ENCODE assay signal across 21 mouse cellular contexts in the genomic region with DNA sequence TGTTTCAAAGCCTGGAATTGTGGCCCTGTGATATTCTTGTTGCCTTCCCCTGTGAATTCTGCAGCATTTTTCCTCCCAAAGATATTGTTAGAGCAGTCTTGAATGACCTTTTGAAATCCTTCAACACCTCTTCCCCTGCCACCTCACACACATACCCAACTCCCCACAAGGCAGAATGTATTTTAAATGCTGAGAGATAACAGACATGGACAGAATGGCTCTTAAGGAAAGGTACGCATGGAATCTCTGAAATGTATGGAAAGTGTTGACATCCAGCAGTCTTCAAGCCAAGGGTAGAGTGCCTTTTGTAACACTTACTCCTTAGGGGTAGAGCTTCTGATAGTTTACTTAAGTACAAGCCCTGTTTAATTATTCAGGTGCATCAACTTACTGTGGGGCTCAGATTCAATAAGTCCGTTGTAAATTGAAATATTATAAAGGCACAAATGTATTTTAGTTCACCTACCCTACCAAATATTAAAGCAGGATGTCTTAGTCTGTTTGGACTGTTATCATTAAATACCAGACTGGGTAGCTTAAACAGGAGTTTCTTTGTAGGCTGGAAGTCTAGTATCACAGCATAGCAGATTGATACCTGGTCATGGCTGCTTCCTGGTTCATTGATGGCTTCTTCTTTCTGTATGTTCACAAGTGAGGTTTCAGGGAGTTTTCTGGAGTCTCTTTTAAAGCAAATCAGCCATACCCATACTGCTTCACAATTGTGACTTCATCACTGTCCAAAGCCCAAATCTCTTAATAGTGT.
DNase-seq lines count a peak whose midpoint lies in the region; ATAC-seq and TF ChIP-seq lines count a peak whose summit lies in the region.
"Had no signal": no experiment of that assay in that cellular context is flagged by ENCODE, and none has a peak within 500 bp of the region (broad histone marks: within the 10 kb centered on the region; RNA-seq: fewer than 3 reads in every experiment).

No protein-coding gene starts in this region.

- peak overlapping the region; percentile 78 for H3K27ac ChIP-seq in heart, embryonic 13.5 days (replicated peaks)
- no peak overlapping the region for H3K27ac ChIP-seq in MEL (ENCODE audit: control insufficient read depth, low read depth, low read length)
- no peak overlapping the region for H3K27ac ChIP-seq in intestine, embryonic 16.5 days (ENCODE audit: low read length)
- H3K27ac ChIP-seq: embryonic facial prominence, embryonic 13.5 days; forebrain, embryonic 12.5 days; hindbrain, embryonic 13.5 days; hindbrain, postnatal 0 days had no signal

- no peaks in the 10 kb centered on the region for H3K27me3 ChIP-seq in heart, embryonic 13.5 days (replicated peaks)
- no peaks in the 10 kb centered on the region for H3K27me3 ChIP-seq in MEL (ENCODE audit: control insufficient read depth in 1 of 2, insufficient read depth in 2 of 2, low read length in 2 of 2)
- no peaks in the 10 kb centered on the region for H3K27me3 ChIP-seq in intestine, embryonic 16.5 days (replicated peaks; ENCODE audit: control insufficient read depth, insufficient read depth, low read length)
- H3K27me3 ChIP-seq: embryonic facial prominence, embryonic 13.5 days; forebrain, embryonic 12.5 days; hindbrain, embryonic 13.5 days had no signal

- intact Hi-C loops in heart, postnatal 36 days (cut with DNase I), result no loop called here

- 33% methylated on average over 2 of the region's 2 CpGs for WGBS in heart, embryonic 13.5 days
- WGBS in intestine, embryonic 16.5 days, result 86% methylated on average over 2 of the region's 2 CpGs

- TF ChIP-seq RAD21 in MEL (IDR thresholded peaks at IDR 0.05; ENCODE audit: low read depth, low read length), result no peak

- peaks cover 57% of the 10 kb centered on the region for H3K4me1 ChIP-seq in heart, embryonic 13.5 days
- H3K4me1 ChIP-seq in MEL (ENCODE audit: control insufficient read depth in 1 of 2, insufficient read depth in 2 of 2, low read length in 2 of 2), result peaks cover 1 to 2% of the 10 kb centered on the region in 2 experiments; a peak in 2 of 4 replicates
- H3K4me1 ChIP-seq in intestine, embryonic 16.5 days (ENCODE audit: control insufficient read depth, insufficient read depth, low read length), result no peaks in the 10 kb centered on the region
- H3K4me1 ChIP-seq: embryonic facial prominence, embryonic 13.5 days; forebrain, embryonic 12.5 days; hindbrain, embryonic 13.5 days had no signal

- DNase-seq in heart, adult 11 months, result peak; percentile 13
- no peak for DNase-seq in heart, postnatal 36 days
- no peak for DNase-seq in heart, adult 18-20 months
- DNase-seq in MEL (ENCODE audit: low read depth, low spot score), result no peak
- DNase-seq: adrenal gland, postnatal 10 days; B cell, adult 2 months; cerebellum, adult 11 months; cerebellum, adult 8-10 months; cerebellum, postnatal 14 days; gastrocnemius, postnatal 14 days; kidney, adult 18-20 months had no signal

- no peaks in the 10 kb centered on the region for H3K9me3 ChIP-seq in heart, embryonic 13.5 days
- H3K9me3 ChIP-seq in MEL (replicated peaks; ENCODE audit: insufficient read depth, low read length), result no peaks in the 10 kb centered on the region
- no peaks in the 10 kb centered on the region for H3K9me3 ChIP-seq in intestine, embryonic 16.5 days (ENCODE audit: control insufficient read depth, low read length)
- H3K9me3 ChIP-seq: embryonic facial prominence, embryonic 13.5 days; forebrain, embryonic 12.5 days; G1E; hindbrain, embryonic 13.5 days had no signal

- H3K4me3 ChIP-seq in heart, embryonic 13.5 days, result no peak overlapping the region
- no peak overlapping the region for H3K4me3 ChIP-seq in MEL (ENCODE audit: control insufficient read depth in 1 of 2, insufficient read depth in 1 of 2, low read depth in 2 of 2, low read length in 2 of 2)
- no peak overlapping the region for H3K4me3 ChIP-seq in intestine, embryonic 16.5 days (ENCODE audit: low read length)
- H3K4me3 ChIP-seq: embryonic facial prominence, embryonic 13.5 days; forebrain, embryonic 12.5 days; hindbrain, embryonic 13.5 days had no signal

- no peak for TF ChIP-seq POLR2A in MEL (IDR thresholded peaks at IDR 0.05; ENCODE audit: control insufficient read depth in 1 of 2, insufficient read depth in 1 of 2, low read depth in 1 of 2, low read length in 2 of 2, poor library complexity in 1 of 2)

- H3K9ac ChIP-seq in heart, embryonic 13.5 days, result no peak overlapping the region
- no peak overlapping the region for H3K9ac ChIP-seq in MEL (ENCODE audit: control insufficient read depth, low read depth, low read length, poor library complexity, severe bottlenecking)
- no peak overlapping the region for H3K9ac ChIP-seq in intestine, embryonic 16.5 days (ENCODE audit: low read depth, low read length)
- H3K9ac ChIP-seq: embryonic facial prominence, embryonic 13.5 days; forebrain, embryonic 12.5 days; hindbrain, embryonic 13.5 days had no signal

- H3K79me2 ChIP-seq in MEL (ENCODE audit: control insufficient read depth, insufficient read depth, low read length, poor library complexity), result peaks cover 9% of the 10 kb centered on the region; the same call in 1 of the 2 replicates

- no peak for TF ChIP-seq CTCF in MEL (IDR thresholded peaks at IDR 0.05 in 2 of 3, conservative IDR thresholded peaks at IDR 0.05 in 1 of 3; ENCODE audit: control insufficient read depth in 1 of 3, insufficient read depth in 1 of 3, low read depth in 2 of 3, low read length in 3 of 3, poor library complexity in 1 of 3, severe bottlenecking in 1 of 3)

- H3K4me2 ChIP-seq in heart, embryonic 13.5 days, result peak overlapping the region; percentile 19; the same call in 1 of the 2 replicates
- H3K4me2 ChIP-seq in intestine, embryonic 16.5 days (ENCODE audit: low read depth, low read length), result no peak overlapping the region
- H3K4me2 ChIP-seq: embryonic facial prominence, embryonic 13.5 days; forebrain, embryonic 12.5 days; hindbrain, embryonic 13.5 days had no signal

- ATAC-seq in heart, embryonic 13.5 days (ENCODE audit: extremely low read depth, insufficient number of reproducible peaks, low FRiP score, low TSS enrichment), result peak; percentile 37; the same call in 1 of the 2 replicates
- ATAC-seq in megakaryocyte progenitor cell, adult 5-6 weeks (replicated peaks; ENCODE audit: poor library complexity), result peak; percentile 57
- ATAC-seq in intestine, embryonic 16.5 days, result no peak
- ATAC-seq: CD4-positive, CD25-positive, alpha-beta regulatory T cell, adult 4 months; forebrain, embryonic 16.5 days; hindbrain, postnatal 0 days had no signal

- H3K36me3 ChIP-seq in heart, embryonic 13.5 days, result no peaks in the 10 kb centered on the region
- H3K36me3 ChIP-seq in MEL (ENCODE audit: control insufficient read depth in 1 of 2, insufficient read depth in 2 of 2, low read length in 2 of 2), result peaks cover 0 to 7% of the 10 kb centered on the region in 2 experiments; a peak in 2 of 4 replicates
- no peaks in the 10 kb centered on the region for H3K36me3 ChIP-seq in intestine, embryonic 16.5 days (ENCODE audit: control insufficient read depth, insufficient read depth, low read length)
- H3K36me3 ChIP-seq: embryonic facial prominence, embryonic 13.5 days; forebrain, embryonic 12.5 days; hindbrain, embryonic 13.5 days had no signal

- no peak for TF ChIP-seq EP300 in MEL (IDR thresholded peaks at IDR 0.05; ENCODE audit: low read depth in 1 of 2, low read length in 2 of 2)

TF ChIP-seq in MEL, 35 proteins besides CTCF, POLR2A, EP300 and RAD21:
- no peak for TF ChIP-seq ZKSCAN1 (IDR thresholded peaks at IDR 0.05; ENCODE audit: low read depth, low read length)
- TF ChIP-seq MAX (IDR thresholded peaks at IDR 0.05; ENCODE audit: low read length), result no peak
- TF ChIP-seq JUND (IDR thresholded peaks at IDR 0.05; ENCODE audit: low read depth, low read length), result no peak
- no peak for TF ChIP-seq BHLHE40 (IDR thresholded peaks at IDR 0.05; ENCODE audit: borderline replicate concordance, low read depth, low read length)
- TF ChIP-seq USF2 (IDR thresholded peaks at IDR 0.05; ENCODE audit: borderline replicate concordance in 1 of 2, insufficient read depth in 1 of 2, low read depth in 1 of 2, low read length in 2 of 2), result no peak
- TF ChIP-seq KAT2A (conservative IDR thresholded peaks at IDR 0.05; ENCODE audit: low read depth, low read length), result no peak
- TF ChIP-seq ELF1 (IDR thresholded peaks at IDR 0.05; ENCODE audit: low read depth, low read length), result no peak
- TF ChIP-seq CHD2 (IDR thresholded peaks at IDR 0.05; ENCODE audit: low read length), result no peak
- no peak for TF ChIP-seq MAFK (IDR thresholded peaks at IDR 0.05; ENCODE audit: borderline replicate concordance, low read depth, low read length)
- TF ChIP-seq TBP (IDR thresholded peaks at IDR 0.05; ENCODE audit: low read depth, low read length), result no peak
- TF ChIP-seq TCF12 (IDR thresholded peaks at IDR 0.05; ENCODE audit: low read depth, low read length), result 0 out of 2 replicates have a peak, but pooled peaks have one; percentile 16
- TF ChIP-seq POLR2AphosphoS2 (IDR thresholded peaks at IDR 0.05; ENCODE audit: low read length), result no peak
- peak; percentile 48 for TF ChIP-seq TAL1 (IDR thresholded peaks at IDR 0.05; ENCODE audit: low read length)
